ENCODE assay signal across 23 mouse cellular contexts in genomic region chr1:33992810-33993209, GRCm38 (mm10).
"Had no signal": no experiment of that assay in that cellular context is flagged by ENCODE, and none has a peak within 500 bp of the region (broad histone marks: within the 10 kb centered on the region; RNA-seq: fewer than 3 reads in every experiment).

No protein-coding gene starts in this region.

- H3K4me3 ChIP-seq: layer of hippocampus, adult 2 months; limb, embryonic 10.5 days; limb, embryonic 13.5 days; liver, embryonic 13.5 days; neural tube, embryonic 12.5 days; neural tube, embryonic 15.5 days had no signal

- H3K36me3 ChIP-seq: limb, embryonic 10.5 days; limb, embryonic 13.5 days; liver, embryonic 13.5 days; neural tube, embryonic 12.5 days; neural tube, embryonic 15.5 days had no signal

- H3K27me3 ChIP-seq: limb, embryonic 13.5 days; liver, embryonic 13.5 days; neural tube, embryonic 12.5 days; neural tube, embryonic 15.5 days had no signal

- H3K9ac ChIP-seq: limb, embryonic 13.5 days; liver, embryonic 13.5 days; liver, postnatal 0 days; lung, embryonic 14.5 days; neural tube, embryonic 12.5 days; neural tube, embryonic 15.5 days had no signal

- ATAC-seq: hindbrain, embryonic 16.5 days; inflammation-experienced regulatory T-cells, adult 6 months; intestine, embryonic 16.5 days; liver, postnatal 0 days; lung, postnatal 0 days had no signal

- H3K9me3 ChIP-seq: limb, embryonic 10.5 days; limb, embryonic 13.5 days; liver, embryonic 13.5 days; neural tube, embryonic 12.5 days; neural tube, embryonic 15.5 days had no signal

- H3K4me2 ChIP-seq: limb, embryonic 13.5 days; liver, embryonic 13.5 days; lung, embryonic 14.5 days; neural tube, embryonic 12.5 days; neural tube, embryonic 15.5 days had no signal

- DNase-seq: layer of hippocampus, adult 9-11 months; liver; liver, embryonic 13.5 days; liver, postnatal 0 days; lung, embryonic 14.5 days; midbrain, embryonic 14.5 days; right cerebral cortex, adult 18-20 months; right cerebral cortex, postnatal 14 days; right cerebral cortex, postnatal 4 days; thymus, adult 2 months; thymus, postnatal 14 days; thymus, postnatal 4 days had no signal

- H3K27ac ChIP-seq: layer of hippocampus, adult 2 months; limb, embryonic 10.5 days; limb, embryonic 13.5 days; liver, embryonic 13.5 days; macrophage; neural tube, embryonic 12.5 days; neural tube, embryonic 15.5 days; stomach, postnatal 0 days had no signal

- H3K4me1 ChIP-seq: neural tube, embryonic 12.5 days; neural tube, embryonic 15.5 days had no signal
